Mouse (Mus musculus): ENCODE measurements around the gene Ropn1. TPM values are rescaled to one million over a fixed set of nuclear protein-coding genes. Genes with fewer than 3 reads are reported as not detected.

Gene Ropn1
- polyA plus RNA-seq (2014; fragmentation: Illumina TruSeq; extraction: RNeasy Lipid Tissue Mini Kit (QIAGEN cat#74804)) = not detected

DNA sequence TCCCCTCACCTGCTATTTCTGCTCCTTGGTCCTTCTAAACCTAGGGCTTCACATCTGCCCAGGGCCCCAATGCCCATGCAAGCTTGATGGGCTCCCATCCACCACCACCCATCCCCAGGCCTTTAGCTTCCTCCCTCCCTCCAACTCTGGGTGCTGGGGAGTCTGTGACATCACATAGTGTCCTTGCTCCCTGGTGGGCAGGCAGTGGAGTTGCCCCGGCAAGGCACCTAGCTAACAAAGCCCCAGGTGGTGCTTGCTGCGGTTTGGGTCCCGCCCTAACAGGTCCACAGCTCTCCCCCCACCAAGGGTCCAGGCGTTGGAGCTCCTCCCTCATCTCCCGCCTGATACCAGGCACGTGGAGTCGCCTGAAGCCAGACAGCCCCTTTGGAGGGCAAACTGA, at the start of gene Ropn1:
Gene Ropn1 (plus strand): TSS at position 301 of the 400 bp plus-strand sequence.

GRCm38 (mm10) chr16:34690334-34691144, 40.8 kb downstream of the Ropn1 start, which contains the start of gene Ccdc14:
Gene Ccdc14 (plus strand): TSS chr16:34690616.

Other genes starting within 250 kb of the Ropn1 start
- gene Kalrn, start 76.4 kb upstream of the Ropn1 start, polyA plus RNA-seq (2014; fragmentation: Illumina TruSeq; extraction: RNeasy Lipid Tissue Mini Kit (QIAGEN cat#74804)) = 5.5 TPM
- gene Ccdc14, start 40.7 kb downstream of the Ropn1 start, polyA plus RNA-seq (2014; fragmentation: Illumina TruSeq; extraction: RNeasy Lipid Tissue Mini Kit (QIAGEN cat#74804)) = 11.0 TPM
- 250 TPM for gene Mylk, start 95.3 kb downstream of the Ropn1 start, polyA plus RNA-seq (2014; fragmentation: Illumina TruSeq; extraction: RNeasy Lipid Tissue Mini Kit (QIAGEN cat#74804))